Mouse (Mus musculus): ENCODE data around the gene Tbx2.

Gene Tbx2

GRCm38 (mm10) chr11:85887801-85888450 is 55.6 kb downstream of the Tbx2 start:
- no peak for DNase-seq (ENCODE audit: low read depth)

GRCm38 (mm10) chr11:85888451-85888961 is 56.2 kb downstream of the Tbx2 start:
- no peak for DNase-seq (ENCODE audit: low read depth)

GRCm38 (mm10) chr11:85889056-85889729 is 56.8 kb downstream of the Tbx2 start:
- DNase-seq (ENCODE audit: low read depth), result no peak

- no peak for DNase-seq (ENCODE audit: low read depth)
Observed at GRCm38 (mm10) chr11:85889730-85890562, 57.6 kb downstream of the Tbx2 start.

- no peak for DNase-seq (ENCODE audit: low read depth)
Observed at GRCm38 (mm10) chr11:85890563-85890845, 58.2 kb downstream of the Tbx2 start.

DNA sequence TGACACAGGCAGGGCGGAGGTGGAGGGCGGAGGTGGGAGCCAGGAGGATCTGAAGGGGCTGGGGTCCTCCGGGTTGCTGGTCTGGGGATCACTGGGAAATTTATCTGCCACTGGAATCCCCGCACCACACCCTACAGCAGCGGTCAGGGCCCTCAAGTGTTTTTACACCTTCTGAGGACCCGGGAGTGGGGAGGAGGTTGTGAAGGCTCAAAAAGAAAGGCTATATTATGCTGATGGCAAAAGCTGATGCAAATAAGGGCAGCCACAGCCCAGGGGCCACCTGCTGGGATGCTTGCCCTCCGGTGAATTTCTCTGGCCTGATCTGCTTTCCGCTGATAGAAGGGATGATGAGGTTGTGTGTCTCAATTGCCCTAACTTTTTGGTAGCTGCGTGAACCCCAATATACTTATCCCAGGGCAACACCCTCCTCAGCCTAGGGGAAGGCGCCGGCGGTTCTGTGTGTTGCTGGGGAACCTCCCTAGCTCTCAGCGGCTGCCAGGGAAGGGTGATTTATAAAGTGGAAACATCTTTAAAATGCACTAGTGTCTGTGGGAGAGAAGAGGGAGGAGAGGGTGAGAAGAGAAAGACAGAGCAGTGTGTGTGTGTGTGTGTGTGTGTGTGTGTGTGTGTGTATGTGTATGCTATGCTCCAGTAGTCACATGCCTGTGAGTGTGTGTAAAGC is 58.8 kb downstream of the Tbx2 start:
- no peak for DNase-seq (ENCODE audit: low read depth)
